Mouse (Mus musculus) bone marrow macrophage, adult 2 months (primary cell): ENCODE measurements around the gene Rbx1.

Experiments
- CTCF ChIP-seq: IDR thresholded peaks from 2 replicates; pipeline ENCODE4 v1.5.1; 2012; ENCODE audit warnings: low read depth, mild to moderate bottlenecking, low read length, moderate library complexity
- POLR2A ChIP-seq: IDR thresholded peaks from 2 replicates; pipeline ENCODE4 v1.6.1; 2012; ENCODE audit warnings: mild to moderate bottlenecking, low read depth, low read length, borderline replicate concordance

DNA sequence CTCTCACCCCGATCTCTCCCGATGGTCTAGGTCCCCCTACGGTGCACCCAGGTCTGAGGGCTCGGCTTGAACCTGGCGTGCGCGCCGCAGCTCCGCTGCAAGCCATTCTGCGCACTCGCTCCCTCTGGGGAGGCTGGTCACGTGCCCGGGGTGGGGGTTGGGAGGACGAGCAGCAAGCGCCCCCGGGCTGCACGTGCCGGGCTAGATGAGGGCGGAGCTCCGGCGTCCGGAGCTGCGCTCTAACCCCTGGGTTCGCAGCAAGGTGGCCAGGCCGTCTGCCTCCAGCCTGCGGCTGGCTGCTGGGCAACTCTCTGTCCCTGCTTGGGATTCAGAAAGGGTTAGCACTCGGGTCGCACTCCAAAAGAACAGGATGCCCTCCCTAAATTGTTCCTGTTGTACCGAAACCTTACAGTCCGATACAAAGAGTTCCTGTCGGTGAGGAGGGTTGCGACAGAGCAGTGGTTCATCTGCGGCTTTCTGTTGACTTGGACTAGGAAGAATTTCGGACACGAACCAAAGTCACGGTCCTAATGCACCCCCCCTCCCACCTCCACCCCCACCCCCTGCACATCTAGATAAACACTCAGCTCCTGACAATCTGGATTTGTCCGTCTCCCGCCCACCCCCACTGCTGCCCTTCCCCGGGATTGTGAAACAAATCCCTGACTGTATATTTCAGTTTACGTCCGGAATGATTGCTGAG is 57.2 kb downstream of the Rbx1 start:
- TF ChIP-seq CTCF = no peak
- no peak for TF ChIP-seq POLR2A
